In genomic region chr16:4160246-4160897, GRCm38 (mm10) we compare ENCODE assay signal across 8 mouse cellular contexts. TPM values are rescaled to one million over a fixed set of nuclear protein-coding genes. Genes with fewer than 3 reads are reported as not detected.
DNase-seq lines count a peak whose midpoint lies in the region; ATAC-seq and TF ChIP-seq lines count a peak whose summit lies in the region.

No protein-coding gene starts in this region.

- H3K9me3 ChIP-seq in forebrain, embryonic 15.5 days, result no peaks in the 10 kb centered on the region
- H3K9me3 ChIP-seq in forebrain, embryonic 12.5 days, result no peaks in the 10 kb centered on the region
- no peaks in the 10 kb centered on the region for H3K9me3 ChIP-seq in heart, embryonic 15.5 days (replicated peaks)
- H3K9me3 ChIP-seq in limb, embryonic 15.5 days, result no peaks in the 10 kb centered on the region
- H3K9me3 ChIP-seq in liver, postnatal 0 days (ENCODE audit: low read length), result no peaks in the 10 kb centered on the region

- no peaks in the 10 kb centered on the region for H3K36me3 ChIP-seq in forebrain, embryonic 15.5 days
- H3K36me3 ChIP-seq in forebrain, embryonic 12.5 days (replicated peaks), result peaks cover 4% of the 10 kb centered on the region; the same call in 1 of the 2 replicates
- no peaks in the 10 kb centered on the region for H3K36me3 ChIP-seq in heart, embryonic 15.5 days
- H3K36me3 ChIP-seq in limb, embryonic 15.5 days, result 0 out of 2 replicates have a peak, but pooled peaks cover 4% of the 10 kb centered on the region
- H3K36me3 ChIP-seq in liver, postnatal 0 days (replicated peaks; ENCODE audit: insufficient read depth, low read length), result no peaks in the 10 kb centered on the region; the same call in 1 of the 2 replicates

- TF ChIP-seq EP300 in liver, postnatal 0 days (IDR thresholded peaks at IDR 0.05; ENCODE audit: low read depth), result no peak

- peak overlapping the region; percentile 34 for H3K27ac ChIP-seq in forebrain, embryonic 15.5 days (replicated peaks)
- no peak overlapping the region for H3K27ac ChIP-seq in forebrain, embryonic 12.5 days
- H3K27ac ChIP-seq in heart, embryonic 15.5 days, result peak overlapping the region; percentile 86
- peak overlapping the region; percentile 67 for H3K27ac ChIP-seq in limb, embryonic 15.5 days
- no peak overlapping the region for H3K27ac ChIP-seq in liver, postnatal 0 days (ENCODE audit: low read depth)

- H3K4me2 ChIP-seq in forebrain, embryonic 15.5 days (replicated peaks), result no peak overlapping the region
- no peak overlapping the region for H3K4me2 ChIP-seq in forebrain, embryonic 12.5 days
- H3K4me2 ChIP-seq in heart, embryonic 15.5 days, result 0 out of 2 replicates have a peak overlapping the region, but pooled peaks have one; percentile 3
- H3K4me2 ChIP-seq in limb, embryonic 15.5 days, result no peak overlapping the region
- H3K4me2 ChIP-seq in liver, postnatal 0 days (ENCODE audit: low read depth, low read length), result no peak overlapping the region

- 70% methylated on average over 4 of the region's 4 CpGs for WGBS in forebrain, embryonic 15.5 days
- 90% methylated on average over 4 of the region's 4 CpGs for WGBS in forebrain, embryonic 12.5 days
- 69% methylated on average over 4 of the region's 4 CpGs for WGBS in heart, embryonic 15.5 days
- WGBS in limb, embryonic 15.5 days, result 70% methylated on average over 4 of the region's 4 CpGs
- WGBS in liver, postnatal 0 days (ENCODE audit: insufficient replicate concordance), result 81% methylated on average over 4 of the region's 4 CpGs

- peak; percentile 25 for DNase-seq in ovary, postnatal 14 days (ENCODE audit: low spot score)
- DNase-seq in ovary, postnatal 36 days (ENCODE audit: low spot score), result no peak
- DNase-seq in testis, postnatal 14 days (ENCODE audit: low spot score), result no peak
- no peak for DNase-seq in liver, postnatal 0 days

- no peak overlapping the region for H3K4me3 ChIP-seq in forebrain, embryonic 15.5 days
- H3K4me3 ChIP-seq in forebrain, embryonic 12.5 days (replicated peaks), result no peak overlapping the region
- H3K4me3 ChIP-seq in heart, embryonic 15.5 days, result no peak overlapping the region
- H3K4me3 ChIP-seq in limb, embryonic 15.5 days, result no peak overlapping the region
- H3K4me3 ChIP-seq in liver, postnatal 0 days (ENCODE audit: low read depth, low read length), result no peak overlapping the region

- peak; percentile 66 for ATAC-seq in forebrain, embryonic 15.5 days (replicated peaks)
- ATAC-seq in forebrain, embryonic 12.5 days (ENCODE audit: low FRiP score), result no peak
- ATAC-seq in heart, embryonic 15.5 days (replicated peaks; ENCODE audit: insufficient number of reproducible peaks, insufficient read depth, low FRiP score, low read depth), result peak; percentile 67
- ATAC-seq in limb, embryonic 15.5 days (ENCODE audit: insufficient number of reproducible peaks, low FRiP score, low TSS enrichment, low read depth), result 0 out of 2 replicates have a peak, but pooled peaks have one; percentile 63
- ATAC-seq in liver, postnatal 0 days, result no peak

- TF ChIP-seq CTCF in liver, postnatal 0 days (IDR thresholded peaks at IDR 0.05; ENCODE audit: low read depth), result no peak

- H3K4me1 ChIP-seq in forebrain, embryonic 15.5 days, result peaks cover 39% of the 10 kb centered on the region
- H3K4me1 ChIP-seq in forebrain, embryonic 12.5 days, result peaks cover 10% of the 10 kb centered on the region; the same call in 1 of the 2 replicates
- peaks cover 49% of the 10 kb centered on the region for H3K4me1 ChIP-seq in heart, embryonic 15.5 days (replicated peaks)
- peaks cover 8% of the 10 kb centered on the region for H3K4me1 ChIP-seq in limb, embryonic 15.5 days
- H3K4me1 ChIP-seq in liver, postnatal 0 days (ENCODE audit: insufficient read depth), result peaks cover 13% of the 10 kb centered on the region

- no peak overlapping the region for H3K9ac ChIP-seq in forebrain, embryonic 15.5 days (replicated peaks)
- no peak overlapping the region for H3K9ac ChIP-seq in forebrain, embryonic 12.5 days
- no peak overlapping the region for H3K9ac ChIP-seq in heart, embryonic 15.5 days
- H3K9ac ChIP-seq in limb, embryonic 15.5 days, result no peak overlapping the region
- no peak overlapping the region for H3K9ac ChIP-seq in liver, postnatal 0 days (replicated peaks)

- no peaks in the 10 kb centered on the region for H3K27me3 ChIP-seq in forebrain, embryonic 15.5 days
- H3K27me3 ChIP-seq in forebrain, embryonic 12.5 days, result no peaks in the 10 kb centered on the region
- H3K27me3 ChIP-seq in heart, embryonic 15.5 days, result no peaks in the 10 kb centered on the region
- H3K27me3 ChIP-seq in limb, embryonic 15.5 days, result no peaks in the 10 kb centered on the region
- H3K27me3 ChIP-seq in liver, postnatal 0 days (ENCODE audit: insufficient read depth, low read length), result no peaks in the 10 kb centered on the region

RNA-seq across cellular contexts. Expression of gene Crebbp, which starts 53.4 kb away (rescaled TPM):
- 48.0 and 48.3 TPM in 2 replicates for polyA plus RNA-seq in forebrain, embryonic 15.5 days (2015; fragmentation: Nextera tagmentation; extraction: Ambion mirVana)
- 44.7 and 50.1 TPM in 2 replicates for polyA plus RNA-seq in forebrain, embryonic 12.5 days (2016; fragmentation: Nextera tagmentation; extraction: Ambion mirVana)
- 19.6 and 21.6 TPM in 2 replicates for polyA plus RNA-seq in heart, embryonic 15.5 days (2015; fragmentation: Nextera tagmentation; extraction: Ambion mirVana)
- polyA plus RNA-seq in limb, embryonic 15.5 days (2015; fragmentation: Nextera tagmentation; extraction: Ambion mirVana), result 31.3 and 35.9 TPM in 2 replicates
- polyA plus RNA-seq in liver, postnatal 0 days (2015; fragmentation: Nextera tagmentation; extraction: Ambion mirVana), result 8.7 and 8.9 TPM in 2 replicates

Comparison
In these comparisons a context has a peak if more than half of its experiments do, and no peak if none do; other contexts are left out.
1. ATAC-seq: peak in forebrain, embryonic 15.5 days (single experiment), heart, embryonic 15.5 days (single experiment) and limb, embryonic 15.5 days (single experiment); none in forebrain, embryonic 12.5 days (single experiment) and liver, postnatal 0 days (single experiment).
2. H3K27ac ChIP-seq: peak in forebrain, embryonic 15.5 days (single experiment), heart, embryonic 15.5 days (single experiment) and limb, embryonic 15.5 days (single experiment); none in forebrain, embryonic 12.5 days (single experiment) and liver, postnatal 0 days (single experiment).